Comparison of ENCODE assay signal across 28 mouse cellular contexts in the genomic region with DNA sequence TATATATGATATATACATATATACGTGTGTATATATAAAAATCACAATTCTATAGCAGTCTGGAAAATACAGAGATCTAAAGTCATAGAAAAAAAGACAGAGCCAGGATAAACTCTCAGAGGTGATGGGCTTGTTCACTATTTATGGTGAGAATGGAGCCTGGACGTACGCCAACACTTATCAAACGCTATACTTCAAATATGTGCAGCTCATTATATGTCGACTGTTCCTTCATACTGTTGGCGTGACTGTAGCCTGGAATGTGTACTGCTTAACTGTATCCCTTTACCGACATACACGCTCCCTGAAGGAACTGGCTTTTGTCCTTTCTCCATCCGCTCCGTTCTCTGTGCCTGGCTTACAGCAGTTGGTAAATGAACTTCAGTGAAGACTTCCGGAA.
"Had no signal": no experiment of that assay in that cellular context is flagged by ENCODE, and none has a peak within 500 bp of the region (broad histone marks: within the 10 kb centered on the region; RNA-seq: fewer than 3 reads in every experiment).

No protein-coding gene starts in this region.

- DNase-seq: gastrocnemius, adult 2 months; gastrocnemius, postnatal 10 days; gastrocnemius, postnatal 25 days; heart, adult 18-20 months; heart, postnatal 10 days; heart, postnatal 4 days; kidney, adult 18-20 months; kidney, adult 8-10 months; kidney, postnatal 10 days; kidney, postnatal 25 days; kidney, postnatal 4 days; liver; liver, embryonic 13.5 days had no signal

- H3K27ac ChIP-seq: gastrocnemius, adult 2 months; heart, embryonic 10.5 days; hindbrain, embryonic 10.5 days; hindbrain, embryonic 12.5 days; hindbrain, embryonic 14.5 days; intestine, embryonic 15.5 days; layer of hippocampus, adult 2 months; left cerebral cortex, adult 2 months; limb, embryonic 10.5 days; limb, embryonic 12.5 days; liver, embryonic 13.5 days; liver, embryonic 15.5 days had no signal

- H3K4me1 ChIP-seq: heart, embryonic 10.5 days; hindbrain, embryonic 12.5 days; intestine, embryonic 15.5 days had no signal

- H3K9ac ChIP-seq: heart, embryonic 12.5 days; hindbrain, embryonic 12.5 days; hindbrain, embryonic 14.5 days; intestine, embryonic 15.5 days; limb, embryonic 12.5 days; liver, embryonic 13.5 days; liver, embryonic 15.5 days had no signal

- ATAC-seq: hindbrain, embryonic 16.5 days; inflammation-experienced regulatory T-cells, adult 6 months; intestine, embryonic 15.5 days; intestine, postnatal 0 days had no signal

- H3K9me3 ChIP-seq: heart, embryonic 10.5 days; heart, embryonic 12.5 days; hindbrain, embryonic 10.5 days; hindbrain, embryonic 12.5 days; intestine, embryonic 15.5 days; limb, embryonic 10.5 days; limb, embryonic 12.5 days; liver, embryonic 13.5 days; liver, embryonic 15.5 days had no signal

- H3K4me3 ChIP-seq: gastrocnemius, adult 2 months; heart, embryonic 10.5 days; heart, embryonic 12.5 days; hindbrain, embryonic 10.5 days; hindbrain, embryonic 12.5 days; intestine, embryonic 15.5 days; layer of hippocampus, adult 2 months; left cerebral cortex, adult 2 months; limb, embryonic 10.5 days; limb, embryonic 12.5 days; liver, embryonic 13.5 days; liver, embryonic 15.5 days had no signal

- H3K27me3 ChIP-seq: heart, embryonic 12.5 days; hindbrain, embryonic 12.5 days; intestine, embryonic 15.5 days; limb, embryonic 12.5 days; liver, embryonic 13.5 days; liver, embryonic 15.5 days had no signal

- H3K4me2 ChIP-seq: heart, embryonic 12.5 days; hindbrain, embryonic 12.5 days; hindbrain, embryonic 14.5 days; intestine, embryonic 15.5 days; limb, embryonic 12.5 days; liver, embryonic 11.5 days; liver, embryonic 13.5 days; liver, embryonic 15.5 days had no signal

- H3K36me3 ChIP-seq: heart, embryonic 10.5 days; heart, embryonic 12.5 days; hindbrain, embryonic 10.5 days; hindbrain, embryonic 12.5 days; intestine, embryonic 15.5 days; limb, embryonic 10.5 days; limb, embryonic 12.5 days; liver, embryonic 13.5 days; liver, embryonic 15.5 days had no signal
